Comparison of ENCODE assay signal across 8 mouse cellular contexts in genomic region chr9:119976704-119977556, GRCm38 (mm10). TPM values are rescaled to one million over a fixed set of nuclear protein-coding genes. Genes with fewer than 3 reads are reported as not detected.
DNase-seq lines count a peak whose midpoint lies in the region; ATAC-seq and TF ChIP-seq lines count a peak whose summit lies in the region.
"Had no signal": no experiment of that assay in that cellular context is flagged by ENCODE, and none has a peak within 500 bp of the region (broad histone marks: within the 10 kb centered on the region; RNA-seq: fewer than 3 reads in every experiment).

No protein-coding gene starts in this region.

- H3K36me3 ChIP-seq in limb, embryonic 14.5 days (ENCODE audit: control insufficient read depth, insufficient read depth, low read length) = peaks cover 30% of the 10 kb centered on the region
- H3K36me3 ChIP-seq in forebrain, embryonic 14.5 days (ENCODE audit: control insufficient read depth, insufficient read depth, low read length) = no peaks in the 10 kb centered on the region

- H3K9me3 ChIP-seq in limb, embryonic 14.5 days (ENCODE audit: control insufficient read depth, low read length) = no peaks in the 10 kb centered on the region
- no peaks in the 10 kb centered on the region for H3K9me3 ChIP-seq in forebrain, embryonic 14.5 days (replicated peaks; ENCODE audit: control insufficient read depth, low read length)

- H3K4me1 ChIP-seq in bone marrow, adult 2 months (ENCODE audit: control insufficient read depth, insufficient read depth, low read length) = peaks cover 14% of the 10 kb centered on the region
- peaks cover 44% of the 10 kb centered on the region for H3K4me1 ChIP-seq in limb, embryonic 14.5 days (ENCODE audit: control insufficient read depth, insufficient read depth, low read length)
- H3K4me1 ChIP-seq in forebrain, embryonic 14.5 days (ENCODE audit: control insufficient read depth, insufficient read depth, low read length) = peaks cover 20% of the 10 kb centered on the region

- H3K27me3 ChIP-seq in limb, embryonic 14.5 days (ENCODE audit: control insufficient read depth, insufficient read depth, low read length) = no peaks in the 10 kb centered on the region
- H3K27me3 ChIP-seq in forebrain, embryonic 14.5 days (replicated peaks; ENCODE audit: control insufficient read depth, insufficient read depth, low read length) = no peaks in the 10 kb centered on the region

- no peak overlapping the region for H3K4me2 ChIP-seq in limb, embryonic 14.5 days (replicated peaks; ENCODE audit: low read depth, low read length, severe bottlenecking)
- no peak overlapping the region for H3K4me2 ChIP-seq in forebrain, embryonic 14.5 days (ENCODE audit: low read length)

- WGBS in bone marrow, adult 2 months = 3% methylated on average over 17 of the region's 17 CpGs
- 31% methylated on average over 16 of the region's 17 CpGs for WGBS in limb, embryonic 14.5 days
- 68% methylated on average over 17 of the region's 17 CpGs for WGBS in forebrain, embryonic 14.5 days

- peak overlapping the region; percentile 66 for H3K4me3 ChIP-seq in bone marrow, adult 2 months (replicated peaks; ENCODE audit: control insufficient read depth, low read depth, low read length)
- H3K4me3 ChIP-seq in limb, embryonic 14.5 days (replicated peaks; ENCODE audit: low read length) = no peak overlapping the region
- no peak overlapping the region for H3K4me3 ChIP-seq in forebrain, embryonic 14.5 days (ENCODE audit: low read depth, low read length)

- H3K27ac ChIP-seq in bone marrow, adult 2 months (ENCODE audit: control insufficient read depth, insufficient read depth, low read depth, low read length, poor library complexity) = peak overlapping the region; percentile 78
- no peak overlapping the region for H3K27ac ChIP-seq in limb, embryonic 14.5 days (replicated peaks; ENCODE audit: low read depth, low read length)
- H3K27ac ChIP-seq in forebrain, embryonic 14.5 days (ENCODE audit: low read depth, low read length) = no peak overlapping the region

- DNase-seq in lung, postnatal 36 days = peak; percentile 39
- DNase-seq in lung, postnatal 4 days = no peak
- no peak for DNase-seq in limb, embryonic 14.5 days (ENCODE audit: low spot score)
- DNase-seq in thymus, postnatal 14 days = peak; percentile 65
- no peak for DNase-seq in ovary, postnatal 10 days (ENCODE audit: low spot score)
- no peak for DNase-seq in forebrain, embryonic 14.5 days (ENCODE audit: low spot score)

- no peak for TF ChIP-seq POLR2A in bone marrow, adult 2 months (IDR thresholded peaks at IDR 0.05; ENCODE audit: borderline replicate concordance, control insufficient read depth, low read depth, low read length)
- TF ChIP-seq POLR2A in limb, embryonic 14.5 days (IDR thresholded peaks at IDR 0.05; ENCODE audit: borderline replicate concordance, extremely low read depth, insufficient read depth, insufficient read length) = no peak

- 0 out of 2 replicates have a peak overlapping the region, but pooled peaks have one; percentile 2 for H3K9ac ChIP-seq in limb, embryonic 14.5 days (ENCODE audit: low read depth, low read length, severe bottlenecking)
- H3K9ac ChIP-seq in forebrain, embryonic 14.5 days (ENCODE audit: low read length) = no peak overlapping the region

- ATAC-seq in limb, embryonic 14.5 days (ENCODE audit: low FRiP score, low read depth) = no peak
- ATAC-seq in forebrain, embryonic 14.5 days = no peak

- no peak for TF ChIP-seq CTCF in bone marrow, adult 2 months (IDR thresholded peaks at IDR 0.05; ENCODE audit: control insufficient read depth, insufficient read depth, low read length)

RNA-seq across cellular contexts. Expression of gene Csrnp1, which starts 7.5 kb away (rescaled TPM):
- 6.4 and 19.5 TPM in 2 replicates for polyA plus RNA-seq in bone marrow, adult 2 months (2011; ENCODE audit: insufficient read depth, insufficient read length, low replicate concordance, missing spikeins)
- 12.8 and 28.4 TPM in 2 replicates for polyA plus RNA-seq in limb, embryonic 14.5 days (2012; rRNA removed)
- polyA plus RNA-seq in limb, embryonic 14.5 days (2014; fragmentation: Nextera tagmentation; extraction: Ambion mirVana) = 2.1 and 2.8 TPM in 2 replicates
- 1.1 and 1.4 TPM in 2 replicates for polyA plus RNA-seq in forebrain, embryonic 14.5 days (2014; fragmentation: Nextera tagmentation; extraction: Ambion mirVana)

RNA-seq across cellular contexts. Expression of gene Ttc21a, which starts 39.5 kb away (rescaled TPM):
- polyA plus RNA-seq in bone marrow, adult 2 months (2011; ENCODE audit: insufficient read depth, insufficient read length, low replicate concordance, missing spikeins) = 1.5 and 5.0 TPM in 2 replicates
- 0.34 and 0.35 TPM in 2 replicates for polyA plus RNA-seq in limb, embryonic 14.5 days (2012; rRNA removed)
- 0.10 and 0.21 TPM in 2 replicates for polyA plus RNA-seq in limb, embryonic 14.5 days (2014; fragmentation: Nextera tagmentation; extraction: Ambion mirVana)
- polyA plus RNA-seq in forebrain, embryonic 14.5 days (2014; fragmentation: Nextera tagmentation; extraction: Ambion mirVana) = 0.29 and 0.74 TPM in 2 replicates

RNA-seq across cellular contexts. Expression of gene Gorasp1, which starts 39.6 kb away (rescaled TPM):
- polyA plus RNA-seq in bone marrow, adult 2 months (2011; ENCODE audit: insufficient read depth, insufficient read length, low replicate concordance, missing spikeins) = 2.7 and 4.6 TPM in 2 replicates
- polyA plus RNA-seq in limb, embryonic 14.5 days (2012; rRNA removed) = 28.1 and 31.5 TPM in 2 replicates
- 30.2 and 32.4 TPM in 2 replicates for polyA plus RNA-seq in limb, embryonic 14.5 days (2014; fragmentation: Nextera tagmentation; extraction: Ambion mirVana)
- 23.7 and 34.1 TPM in 2 replicates for polyA plus RNA-seq in forebrain, embryonic 14.5 days (2014; fragmentation: Nextera tagmentation; extraction: Ambion mirVana)

RNA-seq across cellular contexts. Expression of gene Xirp1, which starts 46.5 kb away (rescaled TPM):
- polyA plus RNA-seq in bone marrow, adult 2 months (2011; ENCODE audit: insufficient read depth, insufficient read length, low replicate concordance, missing spikeins) = not detected in 2 replicates
- polyA plus RNA-seq in limb, embryonic 14.5 days (2012; rRNA removed) = 1.4 TPM in 2 replicates
- polyA plus RNA-seq in limb, embryonic 14.5 days (2014; fragmentation: Nextera tagmentation; extraction: Ambion mirVana) = 1.4 and 2.2 TPM in 2 replicates
- not detected in 2 replicates for polyA plus RNA-seq in forebrain, embryonic 14.5 days (2014; fragmentation: Nextera tagmentation; extraction: Ambion mirVana)
- polyA plus RNA-seq: midbrain, embryonic 14.5 days had no signal

Comparison
In these comparisons a context has a peak if more than half of its experiments do, and no peak if none do; other contexts are left out.
1. DNase-seq: peak in lung, postnatal 36 days (single experiment) and thymus, postnatal 14 days (single experiment); none in lung, postnatal 4 days (0 of 2), limb, embryonic 14.5 days (single experiment), ovary, postnatal 10 days (single experiment) and forebrain, embryonic 14.5 days (single experiment).